Mouse (Mus musculus): ENCODE measurements at regions not wholly inside any gene's neighbourhood (a gene's known extent, or its start where the extent isn't known, plus 50 kb on each side); places are given as distances from the start of the nearest gene placed in this dataset.

GRCm38 (mm10) chr6:98748618-98749017 is 406.1 kb upstream of the Gm765 start:
- TF ChIP-seq POLR2A (IDR thresholded peaks at IDR 0.05; ENCODE audit: insufficient read length, low read depth) (no peak), MAX (IDR thresholded peaks at IDR 0.05; ENCODE audit: low read depth) (no peak), E2F4 (IDR thresholded peaks at IDR 0.05; ENCODE audit: insufficient read depth) (no peak), MYOD1 (IDR thresholded peaks at IDR 0.05; ENCODE audit: control insufficient read depth in 1 of 3, insufficient read length in 2 of 3, low read depth in 2 of 3) (no peak), POLR2AphosphoS2 (IDR thresholded peaks at IDR 0.05; ENCODE audit: insufficient read length, low read depth) (no peak)

All from myocyte (in vitro differentiated cells).